In genomic region chr10:41792375-41792774, GRCm38 (mm10) we compare ENCODE assay signal across 13 mouse cellular contexts.
"Had no signal": no experiment of that assay in that cellular context is flagged by ENCODE, and none has a peak within 500 bp of the region (broad histone marks: within the 10 kb centered on the region; RNA-seq: fewer than 3 reads in every experiment).

No protein-coding gene starts in this region.

- DNase-seq: lung, adult 18-20 months; lung, embryonic 14.5 days; lung, postnatal 10 days; lung, postnatal 4 days; midbrain, embryonic 14.5 days; retina, postnatal 1 day; right cerebral cortex, adult 18-20 months; right cerebral cortex, postnatal 25 days; right cerebral cortex, postnatal 4 days; spleen, adult 18-20 months; thymus, adult 18-20 months; thymus, postnatal 25 days; thymus, postnatal 4 days had no signal
